In the genomic region with DNA sequence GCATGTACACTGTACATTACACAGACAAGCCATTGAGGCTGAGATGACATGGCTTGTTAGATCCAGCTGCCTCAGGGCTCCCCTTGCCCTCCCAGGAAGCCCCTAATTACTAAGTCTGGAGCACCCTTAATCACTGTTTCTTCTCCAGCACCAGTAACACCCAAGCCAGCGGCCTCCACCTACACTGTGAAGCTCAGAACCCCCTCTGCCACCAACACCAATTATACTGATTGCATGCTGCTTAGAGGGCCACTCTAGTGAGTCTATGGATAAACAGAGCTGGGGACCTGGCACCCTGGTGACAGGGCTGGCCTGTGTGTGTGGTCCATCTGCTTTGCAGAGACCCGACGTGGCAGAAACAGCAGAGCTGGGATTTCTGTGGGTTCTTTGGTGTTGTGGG, we compare ENCODE assay signal across 26 mouse cellular contexts. TPM values are rescaled to one million over a fixed set of nuclear protein-coding genes. Genes with fewer than 3 reads are reported as not detected.
"Had no signal": no experiment of that assay in that cellular context is flagged by ENCODE, and none has a peak within 500 bp of the region (broad histone marks: within the 10 kb centered on the region; RNA-seq: fewer than 3 reads in every experiment).

No protein-coding gene starts in this region.

- DNase-seq: liver, postnatal 0 days; lung, adult 2 months; lung, postnatal 14 days; lung, postnatal 36 days; right cerebral cortex, postnatal 14 days; thymus, adult 2 months; thymus, postnatal 25 days; thymus, postnatal 4 days had no signal

- H3K9me3 ChIP-seq: lung, embryonic 15.5 days; megakaryocyte, embryonic 14.5 days; midbrain, embryonic 13.5 days; midbrain, embryonic 15.5 days; neural tube, embryonic 12.5 days; stomach, embryonic 15.5 days had no signal

- H3K27ac ChIP-seq: lung, embryonic 15.5 days; macrophage; midbrain, embryonic 13.5 days; midbrain, embryonic 15.5 days; neural tube, embryonic 12.5 days; stomach, embryonic 15.5 days; stomach, postnatal 0 days had no signal

- ATAC-seq: liver, postnatal 0 days; lung, postnatal 0 days; midbrain, embryonic 13.5 days; midbrain, embryonic 15.5 days had no signal

- H3K4me2 ChIP-seq: lung, embryonic 15.5 days; midbrain, embryonic 11.5 days; midbrain, embryonic 13.5 days; midbrain, embryonic 15.5 days; neural tube, embryonic 12.5 days; stomach, embryonic 15.5 days had no signal

- H3K9ac ChIP-seq: liver, postnatal 0 days; lung, embryonic 15.5 days; midbrain, embryonic 13.5 days; midbrain, embryonic 15.5 days; neural tube, embryonic 12.5 days; stomach, embryonic 15.5 days had no signal

- H3K4me3 ChIP-seq: lung, embryonic 15.5 days; megakaryocyte, embryonic 14.5 days; midbrain, embryonic 13.5 days; midbrain, embryonic 15.5 days; neural tube, embryonic 12.5 days; stomach, embryonic 15.5 days had no signal

- H3K27me3 ChIP-seq: lung, embryonic 15.5 days; midbrain, embryonic 13.5 days; midbrain, embryonic 15.5 days; neural tube, embryonic 12.5 days; stomach, embryonic 15.5 days had no signal

- H3K36me3 ChIP-seq: lung, embryonic 15.5 days; midbrain, embryonic 13.5 days; midbrain, embryonic 15.5 days; neural tube, embryonic 12.5 days; stomach, embryonic 15.5 days had no signal

- H3K4me1 ChIP-seq: lung, embryonic 15.5 days; megakaryocyte, embryonic 14.5 days; midbrain, embryonic 13.5 days; midbrain, embryonic 15.5 days; stomach, embryonic 15.5 days had no signal

RNA-seq across cellular contexts. Expression of gene Krt82, which starts 6.0 kb away (rescaled TPM):
- total RNA-seq: megakaryocyte progenitor cell, adult 5-6 weeks; midbrain, postnatal 0 days; monocyte, adult 5-6 weeks; neutrophil, adult 5-6 weeks had no signal
- polyA plus RNA-seq: liver, postnatal 0 days; lung, adult 2 months; lung, embryonic 15.5 days; lung, postnatal 0 days; macrophage; midbrain, embryonic 11.5 days; midbrain, embryonic 13.5 days; midbrain, embryonic 15.5 days; midbrain, postnatal 0 days; neural tube, embryonic 12.5 days; neural tube, embryonic 14.5 days; spleen, adult 2 months; stomach, embryonic 15.5 days; stomach, postnatal 0 days; testis, adult 2 months; urinary bladder, adult 2 months had no signal

RNA-seq across cellular contexts. Expression of gene Krt84, which starts 11.9 kb away (rescaled TPM):
- total RNA-seq: megakaryocyte progenitor cell, adult 5-6 weeks; midbrain, postnatal 0 days; monocyte, adult 5-6 weeks; neutrophil, adult 5-6 weeks had no signal
- polyA plus RNA-seq: liver, postnatal 0 days; lung, embryonic 15.5 days; lung, postnatal 0 days; macrophage; midbrain, embryonic 11.5 days; midbrain, embryonic 13.5 days; midbrain, embryonic 15.5 days; midbrain, postnatal 0 days; neural tube, embryonic 12.5 days; spleen, adult 2 months; stomach, embryonic 15.5 days; testis, adult 2 months; urinary bladder, adult 2 months had no signal

RNA-seq across cellular contexts. Expression of gene Krt90, which starts 18.3 kb away (rescaled TPM):
- total RNA-seq: megakaryocyte progenitor cell, adult 5-6 weeks; midbrain, postnatal 0 days; monocyte, adult 5-6 weeks; neutrophil, adult 5-6 weeks had no signal
- polyA plus RNA-seq: liver, postnatal 0 days; macrophage; midbrain, embryonic 13.5 days; midbrain, embryonic 15.5 days; spleen, adult 2 months; testis, adult 2 months; urinary bladder, adult 2 months had no signal

RNA-seq across cellular contexts. Expression of gene Gm49425, which starts 27.4 kb away (rescaled TPM):
- total RNA-seq: midbrain, postnatal 0 days; monocyte, adult 5-6 weeks; neutrophil, adult 5-6 weeks had no signal
- polyA plus RNA-seq: liver, postnatal 0 days; lung, adult 2 months; lung, embryonic 15.5 days; lung, postnatal 0 days; macrophage; midbrain, embryonic 11.5 days; midbrain, embryonic 13.5 days; midbrain, embryonic 15.5 days; midbrain, postnatal 0 days; neural tube, embryonic 12.5 days; spleen, adult 2 months; stomach, embryonic 15.5 days; stomach, postnatal 0 days; testis, adult 2 months; urinary bladder, adult 2 months had no signal

RNA-seq across cellular contexts. Expression of gene Krt75, which starts 29.2 kb away (rescaled TPM):
- total RNA-seq: megakaryocyte progenitor cell, adult 5-6 weeks; monocyte, adult 5-6 weeks had no signal
- polyA plus RNA-seq: liver, postnatal 0 days; lung, postnatal 0 days; macrophage; midbrain, embryonic 11.5 days; neural tube, embryonic 12.5 days; spleen, adult 2 months; urinary bladder, adult 2 months had no signal
